ENCODE assay signal across 9 mouse cellular contexts in genomic region chr1:173367356-173368046, GRCm38 (mm10). TPM values are rescaled to one million over a fixed set of nuclear protein-coding genes. Genes with fewer than 3 reads are reported as not detected.
A peak's percentile ranks its signal among the peaks of the same experiment; 100 is the strongest.
DNase-seq lines count a peak whose midpoint lies in the region; ATAC-seq lines count a peak whose summit lies in the region.
"Had no signal": no experiment of that assay in that cellular context is flagged by ENCODE, and none has a peak within 500 bp of the region (broad histone marks: within the 10 kb centered on the region; RNA-seq: fewer than 3 reads in every experiment).

Gene Cadm3, minus strand, starts transcription at chr1:173367695.

- peak within 1 kb of the TSS; percentile 46; the same call in 1 of the 2 replicates for H3K9ac ChIP-seq in stomach, embryonic 14.5 days (replicated peaks; ENCODE audit: low read depth, low read length)

- no peak within 1 kb of the TSS for H3K27ac ChIP-seq in stomach, embryonic 14.5 days (ENCODE audit: low read length)

- no peaks in the 10 kb centered on the region; the same call in 1 of the 2 replicates for H3K27me3 ChIP-seq in stomach, embryonic 14.5 days (ENCODE audit: control insufficient read depth, insufficient read depth, low read length)

- H3K4me3 ChIP-seq in stomach, embryonic 14.5 days (ENCODE audit: low read depth, low read length), result peak within 1 kb of the TSS; percentile 52
- H3K4me3 ChIP-seq: myocyte had no signal

- H3K4me2 ChIP-seq in stomach, embryonic 14.5 days (replicated peaks; ENCODE audit: low read depth, low read length), result peak within 1 kb of the TSS; percentile 92

- peaks cover 10% of the 10 kb centered on the region for H3K4me1 ChIP-seq in stomach, embryonic 14.5 days (ENCODE audit: control insufficient read depth, insufficient read depth, low read length)

- peak; percentile 9 for DNase-seq in ovary, postnatal 36 days (ENCODE audit: low spot score)
- DNase-seq in ovary, postnatal 10 days (ENCODE audit: low spot score), result no peak
- DNase-seq in embryo, embryonic 9.5 days (ENCODE audit: extremely low spot score), result peak; percentile 69
- DNase-seq in gastrocnemius, postnatal 36 days, result peak; percentile 24 to 53
- peak; percentile 85 to 87 for DNase-seq in layer of hippocampus, postnatal 10 days (ENCODE audit: low spot score in 2 of 2)
- peak; percentile 74 for DNase-seq in mesoderm, embryonic 11.5 days (ENCODE audit: low read depth, low spot score)
- no peak for DNase-seq in spleen, adult 18-20 months

- peak; percentile 62 for ATAC-seq in stomach, embryonic 14.5 days (ENCODE audit: insufficient number of reproducible peaks, insufficient read depth, low FRiP score, low read depth)

- intact Hi-C loops in gastrocnemius, postnatal 36 days (cut with DNase I), result no loop called here

- H3K36me3 ChIP-seq in stomach, embryonic 14.5 days (ENCODE audit: control insufficient read depth, insufficient read depth, low read length), result no peaks in the 10 kb centered on the region

- H3K9me3 ChIP-seq in stomach, embryonic 14.5 days (ENCODE audit: control insufficient read depth, low read depth, low read length), result no peaks in the 10 kb centered on the region

- WGBS in stomach, embryonic 14.5 days, result under 1% methylated on average over 45 of the region's 46 CpGs

RNA-seq across cellular contexts. Expression of gene Cadm3, which starts in this region (rescaled TPM):
- total RNA-seq in gastrocnemius, postnatal 36 days (2021), result 1 to 10 TPM; 8.7 to 8.9 TPM
- total RNA-seq in layer of hippocampus, postnatal 10 days (2021), result 100 to 1,000 TPM; 324 to 348 TPM
- polyA plus RNA-seq in stomach, embryonic 14.5 days (2014; fragmentation: Nextera tagmentation; extraction: Ambion mirVana), result 8.8 and 10.1 TPM in 2 replicates

Comparison
In these comparisons a context has a peak if more than half of its experiments do, and no peak if none do; other contexts are left out.
1. RNA of gene Cadm3 (total RNA-seq): 324 to 348 TPM in layer of hippocampus, postnatal 10 days; 8.7 to 8.9 TPM in gastrocnemius, postnatal 36 days; every median in the first group is over 10 times any median in the second.
2. DNase-seq: peak in ovary, postnatal 36 days (single experiment), embryo, embryonic 9.5 days (single experiment), gastrocnemius, postnatal 36 days (2 of 2), layer of hippocampus, postnatal 10 days (2 of 2) and mesoderm, embryonic 11.5 days (single experiment); none in ovary, postnatal 10 days (single experiment) and spleen, adult 18-20 months (0 of 2).